Mouse (Mus musculus) limb, embryonic 15.5 days (tissue): ENCODE measurements around the gene Sik3. TPM values are rescaled to one million over a fixed set of nuclear protein-coding genes. Genes with fewer than 3 reads are reported as not detected.

Experiments
- ATAC-seq: fragments of 200-750 bp; cut with Nextera tagmentation; 2 replicates; pipeline ENCODE4 v1.8.0; 2017; ENCODE audit warnings: low read depth, moderate TSS enrichment; ENCODE audit not compliant: insufficient number of reproducible peaks, low FRiP score, low TSS enrichment
- H3K27ac ChIP-seq: fragments of 300-500 bp; sonication (generic); 2 replicates; pipeline ENCODE4 v1.5.1; 2015; ENCODE audit warnings: moderate library complexity, mild to moderate bottlenecking, inconsistent platforms
- H3K27me3 ChIP-seq: fragments of 300-500 bp; sonication (generic); 2 replicates; pipeline ENCODE4 v1.6.1; 2015; ENCODE audit warnings: inconsistent platforms
- H3K36me3 ChIP-seq: fragments of 300-500 bp; sonication (generic); 2 replicates; pipeline ENCODE4 v1.6.1; 2015; ENCODE audit warnings: inconsistent platforms
- H3K4me1 ChIP-seq: fragments of 300-500 bp; sonication (generic); 2 replicates; pipeline ENCODE4 v1.6.1; 2015; ENCODE audit warnings: inconsistent platforms
- H3K4me2 ChIP-seq: fragments of 300-500 bp; sonication (generic); 2 replicates; pipeline ENCODE4 v1.6.1; 2015; ENCODE audit warnings: mild to moderate bottlenecking, inconsistent platforms
- H3K4me3 ChIP-seq: fragments of 300-500 bp; sonication (generic); 2 replicates; pipeline ENCODE4 v1.5.1; 2015; ENCODE audit warnings: mild to moderate bottlenecking, inconsistent platforms
- H3K9ac ChIP-seq: fragments of 300-500 bp; sonication (generic); 2 replicates; pipeline ENCODE4 v1.6.1; 2015; ENCODE audit warnings: inconsistent platforms
- H3K9me3 ChIP-seq: fragments of 300-500 bp; sonication (generic); 2 replicates; pipeline ENCODE4 v1.6.1; 2016; ENCODE audit warnings: inconsistent platforms
- WGBS: fragments of 180-500 bp; shearing (Covaris S2); methylation state at CpG from one replicate; pipeline ENCODE4 v1.1.7; 2015; 5-methylcytosine and 5-hydroxymethylcytosine counted together
- polyA plus RNA-seq: library from polyadenylated mRNA; unstranded; fragments of >200 nt; fragmentation: Nextera tagmentation; extraction: Ambion mirVana; gene quantifications from 2 replicates; pipeline ENCODE4 v1.2.1, GENCODE M21; 2015

Gene Sik3
- polyA plus RNA-seq, 1 experiment from 2014 or later, result 11.8 TPM

GRCm38 (mm10) chr9:46036881-46037280 lies 24.3 kb downstream of the Sik3 start:
- H3K4me2 ChIP-seq, result no peak overlapping the region
- H3K27ac ChIP-seq, result no peak overlapping the region
- peaks cover 7% of the 10 kb centered on the region; the same call in 1 of the 2 replicates for H3K36me3 ChIP-seq
- H3K4me3 ChIP-seq, result no peak overlapping the region
- H3K9me3 ChIP-seq, result no peaks in the 10 kb centered on the region
- H3K9ac ChIP-seq, result no peak overlapping the region
- H3K4me1 ChIP-seq, result peaks cover 31% of the 10 kb centered on the region
- H3K27me3 ChIP-seq, result no peaks in the 10 kb centered on the region
- 96% methylated on average over 8 of the region's 8 CpGs for WGBS
- ATAC-seq, result no peak

GRCm38 (mm10) chr9:46038786-46039185 lies 26.2 kb downstream of the Sik3 start:
- Histone ChIP-seq H3K27ac (no peak overlapping the region), H3K9me3 (no peaks in the 10 kb centered on the region), H3K4me3 (no peak overlapping the region), H3K4me1 (peaks cover 15% of the 10 kb centered on the region), H3K27me3 (no peaks in the 10 kb centered on the region), H3K36me3 (peaks cover 7% of the 10 kb centered on the region; the same call in 1 of the 2 replicates), H3K9ac (no peak overlapping the region), H3K4me2 (no peak overlapping the region)
- WGBS, result 84% methylated on average over 13 of the region's 13 CpGs
- ATAC-seq, result no peak

- no peaks in the 10 kb centered on the region for H3K27me3 ChIP-seq
- peaks cover 7% of the 10 kb centered on the region; the same call in 1 of the 2 replicates for H3K36me3 ChIP-seq
- H3K9ac ChIP-seq, result no peak overlapping the region
- H3K9me3 ChIP-seq, result no peaks in the 10 kb centered on the region
- no peak overlapping the region for H3K27ac ChIP-seq
- H3K4me2 ChIP-seq, result no peak overlapping the region
- no peak overlapping the region for H3K4me3 ChIP-seq
- no peak for ATAC-seq
- H3K4me1 ChIP-seq, result no peaks in the 10 kb centered on the region
- 80% methylated on average over 2 of the region's 2 CpGs for WGBS
Observed at GRCm38 (mm10) chr9:46041186-46041585, 28.6 kb downstream of the Sik3 start.

GRCm38 (mm10) chr9:46042387-46042786 lies 29.8 kb downstream of the Sik3 start:
- WGBS, result 82% methylated on average over 3 of the region's 3 CpGs
- no peak overlapping the region for H3K4me3 ChIP-seq
- no peak overlapping the region for H3K27ac ChIP-seq
- H3K4me2 ChIP-seq, result no peak overlapping the region
- ATAC-seq, result no peak
- no peaks in the 10 kb centered on the region for H3K27me3 ChIP-seq
- H3K9ac ChIP-seq, result no peak overlapping the region
- H3K36me3 ChIP-seq, result peaks cover 7% of the 10 kb centered on the region; the same call in 1 of the 2 replicates
- no peaks in the 10 kb centered on the region for H3K4me1 ChIP-seq
- no peaks in the 10 kb centered on the region for H3K9me3 ChIP-seq

- H3K27ac ChIP-seq, result no peak overlapping the region
- peaks cover 7% of the 10 kb centered on the region; the same call in 1 of the 2 replicates for H3K36me3 ChIP-seq
- H3K4me2 ChIP-seq, result no peak overlapping the region
- no peak for ATAC-seq
- 0 out of 2 replicates have a peak, but pooled peaks cover under 1% of the 10 kb centered on the region for H3K4me1 ChIP-seq
- no peaks in the 10 kb centered on the region for H3K9me3 ChIP-seq
- H3K9ac ChIP-seq, result no peak overlapping the region
- H3K4me3 ChIP-seq, result no peak overlapping the region
- H3K27me3 ChIP-seq, result no peaks in the 10 kb centered on the region
- WGBS, result 87% methylated on average over 8 of the region's 8 CpGs
Observed at GRCm38 (mm10) chr9:46043626-46044025, 31.0 kb downstream of the Sik3 start.

- Histone ChIP-seq H3K27ac (no peak overlapping the region), H3K27me3 (no peaks in the 10 kb centered on the region), H3K4me1 (0 out of 2 replicates have a peak, but pooled peaks cover 7% of the 10 kb centered on the region), H3K36me3 (no peaks in the 10 kb centered on the region), H3K4me2 (no peak overlapping the region), H3K9ac (no peak overlapping the region), H3K9me3 (no peaks in the 10 kb centered on the region), H3K4me3 (no peak overlapping the region)
- no peak for ATAC-seq
- WGBS, result 84% methylated on average over 11 of the region's 11 CpGs
Observed at GRCm38 (mm10) chr9:46046724-46047517, 34.3 kb downstream of the Sik3 start.

GRCm38 (mm10) chr9:46049525-46049924 lies 36.9 kb downstream of the Sik3 start:
- H3K9ac ChIP-seq, result no peak overlapping the region
- no peak overlapping the region for H3K27ac ChIP-seq
- no peak for ATAC-seq
- 37% methylated on average over 7 of the region's 7 CpGs for WGBS
- H3K9me3 ChIP-seq, result no peaks in the 10 kb centered on the region
- no peaks in the 10 kb centered on the region for H3K27me3 ChIP-seq
- no peak overlapping the region for H3K4me2 ChIP-seq
- peaks cover 8% of the 10 kb centered on the region; the same call in 1 of the 2 replicates for H3K4me1 ChIP-seq
- no peaks in the 10 kb centered on the region for H3K36me3 ChIP-seq
- no peak overlapping the region for H3K4me3 ChIP-seq

- WGBS, result 68% methylated on average over 8 of the region's 8 CpGs
- Histone ChIP-seq H3K4me2 (no peak overlapping the region), H3K36me3 (no peaks in the 10 kb centered on the region), H3K9me3 (no peaks in the 10 kb centered on the region), H3K4me3 (no peak overlapping the region), H3K27me3 (no peaks in the 10 kb centered on the region), H3K4me1 (peaks cover 9% of the 10 kb centered on the region; the same call in 1 of the 2 replicates), H3K27ac (no peak overlapping the region), H3K9ac (no peak overlapping the region)
- ATAC-seq, result no peak
Observed at GRCm38 (mm10) chr9:46050203-46050602, 37.6 kb downstream of the Sik3 start.

GRCm38 (mm10) chr9:46053014-46053666 lies 40.5 kb downstream of the Sik3 start:
- H3K9ac ChIP-seq, result no peak overlapping the region
- H3K9me3 ChIP-seq, result no peaks in the 10 kb centered on the region
- no peak overlapping the region for H3K4me2 ChIP-seq
- no peaks in the 10 kb centered on the region for H3K27me3 ChIP-seq
- H3K27ac ChIP-seq, result no peak overlapping the region
- H3K4me3 ChIP-seq, result no peak overlapping the region
- peaks cover 17% of the 10 kb centered on the region for H3K4me1 ChIP-seq
- WGBS, result 83% methylated on average over 9 of the region's 9 CpGs
- ATAC-seq, result no peak
- no peaks in the 10 kb centered on the region for H3K36me3 ChIP-seq

- Histone ChIP-seq H3K9me3 (no peaks in the 10 kb centered on the region), H3K27ac (no peak overlapping the region), H3K27me3 (no peaks in the 10 kb centered on the region), H3K4me1 (peaks cover 14% of the 10 kb centered on the region), H3K9ac (no peak overlapping the region), H3K36me3 (no peaks in the 10 kb centered on the region), H3K4me2 (no peak overlapping the region), H3K4me3 (no peak overlapping the region)
- ATAC-seq, result no peak
- WGBS, result 84% methylated on average over 3 of the region's 3 CpGs
Observed at GRCm38 (mm10) chr9:46058065-46058464, 45.4 kb downstream of the Sik3 start.

GRCm38 (mm10) chr9:46060249-46060648 lies 47.6 kb downstream of the Sik3 start:
- Histone ChIP-seq H3K9me3 (no peaks in the 10 kb centered on the region), H3K9ac (no peak overlapping the region), H3K27me3 (no peaks in the 10 kb centered on the region), H3K4me1 (peaks cover 11% of the 10 kb centered on the region; the same call in 1 of the 2 replicates), H3K4me3 (no peak overlapping the region), H3K27ac (no peak overlapping the region), H3K36me3 (no peaks in the 10 kb centered on the region), H3K4me2 (no peak overlapping the region)
- no peak for ATAC-seq
- WGBS, result 86% methylated on average over 2 of the region's 2 CpGs
